Mouse (Mus musculus) right cerebral cortex, postnatal 36 days (tissue): ENCODE data around the gene Eif4g3.
A peak's percentile ranks its signal among the peaks of the same experiment; 100 is the strongest.

Source experiments
- DNase-seq, 2 experiments: peaks; one replicate each; pipeline ENCODE4 v3.0.0; 2022; ENCODE audit warnings: low spot score in 2 of 2, mixed read lengths in 1 of 2

Gene Eif4g3

GRCm38 (mm10) chr4:138102413-138102812, 109.6 kb downstream of the Eif4g3 start:
- no peak for DNase-seq

GRCm38 (mm10) chr4:138104967-138105366, 112.1 kb downstream of the Eif4g3 start:
- no peak for DNase-seq

GRCm38 (mm10) chr4:138107441-138108409, 114.9 kb downstream of the Eif4g3 start:
- peak; percentile 56 to 64 for DNase-seq

- DNase-seq: no peak
Measured at GRCm38 (mm10) chr4:138108541-138108940, 115.7 kb downstream of the Eif4g3 start.

GRCm38 (mm10) chr4:138109332-138109731, 116.5 kb downstream of the Eif4g3 start:
- DNase-seq: no peak

GRCm38 (mm10) chr4:138111858-138112257, 119.0 kb downstream of the Eif4g3 start:
- DNase-seq: no peak

GRCm38 (mm10) chr4:138119740-138120139, 126.9 kb downstream of the Eif4g3 start:
- DNase-seq: no peak

GRCm38 (mm10) chr4:138124046-138124445, 131.2 kb downstream of the Eif4g3 start:
- DNase-seq: no peak

- DNase-seq: no peak
Measured at GRCm38 (mm10) chr4:138127371-138127770, 134.5 kb downstream of the Eif4g3 start.

- no peak for DNase-seq
Measured at GRCm38 (mm10) chr4:138127781-138128180, 135.0 kb downstream of the Eif4g3 start.

GRCm38 (mm10) chr4:138130149-138130548, 137.3 kb downstream of the Eif4g3 start:
- no peak for DNase-seq

- peak in 1 of 2 experiments; percentile 52 for DNase-seq
Measured at GRCm38 (mm10) chr4:138131226-138131625, 138.4 kb downstream of the Eif4g3 start.

GRCm38 (mm10) chr4:138131716-138132115, 138.9 kb downstream of the Eif4g3 start:
- no peak for DNase-seq

GRCm38 (mm10) chr4:138133360-138133759, 140.5 kb downstream of the Eif4g3 start:
- DNase-seq: no peak

- DNase-seq: no peak
Measured at GRCm38 (mm10) chr4:138137336-138137735, 144.5 kb downstream of the Eif4g3 start.

- DNase-seq: no peak
Measured at GRCm38 (mm10) chr4:138137804-138138203, 145.0 kb downstream of the Eif4g3 start.

GRCm38 (mm10) chr4:138138219-138138618, 145.4 kb downstream of the Eif4g3 start:
- DNase-seq: no peak

GRCm38 (mm10) chr4:138141358-138141757, 148.5 kb downstream of the Eif4g3 start:
- DNase-seq: no peak

GRCm38 (mm10) chr4:138147176-138147575, 154.4 kb downstream of the Eif4g3 start:
- no peak for DNase-seq

GRCm38 (mm10) chr4:138149977-138150376, 157.2 kb downstream of the Eif4g3 start:
- DNase-seq: no peak

- no peak for DNase-seq
Measured at GRCm38 (mm10) chr4:138151226-138151625, 158.4 kb downstream of the Eif4g3 start.

- DNase-seq: no peak
Measured at GRCm38 (mm10) chr4:138153980-138154379, 161.2 kb downstream of the Eif4g3 start.

- no peak for DNase-seq
Measured at GRCm38 (mm10) chr4:138160918-138161317, 168.1 kb downstream of the Eif4g3 start.
